Mouse (Mus musculus) ES-E14 (cell line): ENCODE measurements at regions not wholly inside any gene's neighbourhood (a gene's known extent, or its start where the extent isn't known, plus 50 kb on each side); places are given as distances from the start of the nearest gene placed in this dataset.

ENCODE experiments used
- DNase-seq: peaks from one replicate; pipeline ENCODE4 v3.0.0-alpha.2; 2013; ENCODE audit warnings: low read depth, low spot score
- H3K27ac ChIP-seq: 2 replicates; pipeline ENCODE4 v1.5.1; 2012; ENCODE audit warnings: low read depth, mild to moderate bottlenecking, low read length, moderate library complexity, mixed read lengths; ENCODE audit not compliant: poor library complexity, insufficient read depth, severe bottlenecking
- H3K36me3 ChIP-seq: 2 replicates; pipeline ENCODE4 v1.6.1; 2012; ENCODE audit warnings: mild to moderate bottlenecking, low read length, moderate library complexity, mixed read lengths; ENCODE audit not compliant: control insufficient read depth, poor library complexity, insufficient read depth, severe bottlenecking
- H3K4me1 ChIP-seq, 2 experiments: fragments of 150-350 bp in 1 of 2; sonication (generic) in 1 of 2; 2 replicates each; pipeline ENCODE4 v1.6.1; 2012; ENCODE audit warnings: low read length in 2 of 2, mild to moderate bottlenecking in 1 of 2, mixed read lengths in 1 of 2; ENCODE audit not compliant: control insufficient read depth in 2 of 2, insufficient read depth in 2 of 2, poor library complexity in 1 of 2
- H3K4me3 ChIP-seq, 2 experiments: fragments of 150-350 bp in 1 of 2; sonication (generic) in 1 of 2; 2 replicates each; pipeline ENCODE4 v1.5.1; 2012; ENCODE audit warnings: low read length in 2 of 2, low read depth in 1 of 2, mild to moderate bottlenecking in 1 of 2, mixed read lengths in 1 of 2; ENCODE audit not compliant: insufficient read depth in 1 of 2, poor library complexity in 1 of 2, severe bottlenecking in 1 of 2
- H3K9ac ChIP-seq: 2 replicates; pipeline ENCODE4 v1.6.1; 2012; ENCODE audit warnings: low read depth, mild to moderate bottlenecking, low read length, mixed read lengths; ENCODE audit not compliant: poor library complexity, insufficient read depth, severe bottlenecking
- H3K9me3 ChIP-seq: fragments of 150-350 bp; sonication (generic); 2 replicates; pipeline ENCODE4 v1.6.1; 2012; ENCODE audit warnings: low read depth, mild to moderate bottlenecking, low read length; ENCODE audit not compliant: control insufficient read depth, insufficient read depth
- CHD2 ChIP-seq: IDR thresholded peaks from 2 replicates; pipeline ENCODE4 v1.6.1; 2014; ENCODE audit warnings: mild to moderate bottlenecking, low read depth, low read length, inconsistent platforms
- HCFC1 ChIP-seq: IDR thresholded peaks from 2 replicates; pipeline ENCODE4 v1.6.1; 2012; ENCODE audit warnings: low read length, inconsistent platforms, borderline replicate concordance; ENCODE audit not compliant: insufficient read depth
- MAFK ChIP-seq: IDR thresholded peaks from 2 replicates; pipeline ENCODE4 v1.6.1; 2014; ENCODE audit warnings: mild to moderate bottlenecking, low read depth, low read length, inconsistent platforms; ENCODE audit not compliant: insufficient read depth
- ZC3H11A ChIP-seq: IDR thresholded peaks from 2 replicates; pipeline ENCODE4 v1.6.1; 2012; ENCODE audit warnings: low read depth, mild to moderate bottlenecking, inconsistent platforms, low read length, borderline replicate concordance
- ZNF384 ChIP-seq: IDR thresholded peaks from 2 replicates; pipeline ENCODE4 v1.6.1; 2012; ENCODE audit warnings: low read depth, low read length, inconsistent platforms
- in situ Hi-C, 2 experiments: fragments of 600-800 bp; cut with MboI; formaldehyde crosslinking; loops; one replicate each; pipeline ENCODE4 v1.15.1; 2025; ENCODE audit warnings: low sequenced_read_pairs in 2 of 2, inconsistent platforms in 1 of 2; ENCODE audit not compliant: unreplicated experiment in 2 of 2

GRCm38 (mm10) chr13:43954714-43955393 lies 170.3 kb downstream of the Cd83 start:
- Histone ChIP-seq H3K9me3 (no peaks in the 10 kb centered on the region), H3K4me1 (no peaks in the 10 kb centered on the region), H3K36me3 (no peaks in the 10 kb centered on the region), H3K4me3 (no peak overlapping the region), H3K9ac (no peak overlapping the region), H3K27ac (no peak overlapping the region)
- TF ChIP-seq MAFK = no peak
- TF ChIP-seq ZC3H11A = no peak
- no peak for TF ChIP-seq CHD2
- no peak for TF ChIP-seq ZNF384
- no peak for TF ChIP-seq HCFC1
- in situ Hi-C loops = no loop called here
- DNase-seq = no peak

GRCm38 (mm10) chr13:43957046-43957445 lies 172.5 kb downstream of the Cd83 start:
- Histone ChIP-seq H3K9me3 (no peaks in the 10 kb centered on the region), H3K4me3 (no peak overlapping the region), H3K27ac (no peak overlapping the region), H3K9ac (no peak overlapping the region), H3K36me3 (no peaks in the 10 kb centered on the region), H3K4me1 (no peaks in the 10 kb centered on the region)
- in situ Hi-C loops = no loop called here
- TF ChIP-seq MAFK (no peak), ZC3H11A (no peak), CHD2 (no peak), HCFC1 (no peak)
- no peak for DNase-seq

DNA sequence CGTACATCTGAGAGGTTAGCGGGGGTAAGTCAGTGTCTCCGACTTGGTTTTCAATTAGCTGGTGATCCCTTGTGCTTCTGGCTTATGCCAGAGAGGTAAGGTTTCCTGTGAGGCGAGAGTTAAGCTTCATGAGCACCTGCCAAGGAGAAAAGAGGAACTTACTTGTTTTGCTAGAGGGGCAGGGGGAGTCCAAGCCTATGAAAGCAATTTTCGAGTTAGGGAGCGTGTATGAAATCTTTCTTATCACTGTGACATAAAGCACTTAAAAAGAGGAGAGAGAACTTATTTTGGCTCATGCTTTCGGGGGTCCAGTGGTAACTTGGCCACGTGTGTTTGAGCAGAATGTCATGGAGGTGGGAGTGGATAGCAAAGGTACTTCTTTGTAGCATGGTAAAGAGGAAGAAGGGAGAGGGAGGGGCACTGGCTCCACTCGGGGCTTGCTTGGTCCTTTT lies 174.6 kb downstream of the Cd83 start:
- Histone ChIP-seq H3K27ac (no peak overlapping the region), H3K4me1 (no peaks in the 10 kb centered on the region), H3K9me3 (no peaks in the 10 kb centered on the region), H3K9ac (no peak overlapping the region), H3K36me3 (no peaks in the 10 kb centered on the region), H3K4me3 (no peak overlapping the region)
- in situ Hi-C loops = no loop called here
- no peak for TF ChIP-seq CHD2
- no peak for TF ChIP-seq HCFC1
- no peak for TF ChIP-seq ZC3H11A
- no peak for TF ChIP-seq MAFK
- TF ChIP-seq ZNF384 = no peak
- DNase-seq = no peak

DNA sequence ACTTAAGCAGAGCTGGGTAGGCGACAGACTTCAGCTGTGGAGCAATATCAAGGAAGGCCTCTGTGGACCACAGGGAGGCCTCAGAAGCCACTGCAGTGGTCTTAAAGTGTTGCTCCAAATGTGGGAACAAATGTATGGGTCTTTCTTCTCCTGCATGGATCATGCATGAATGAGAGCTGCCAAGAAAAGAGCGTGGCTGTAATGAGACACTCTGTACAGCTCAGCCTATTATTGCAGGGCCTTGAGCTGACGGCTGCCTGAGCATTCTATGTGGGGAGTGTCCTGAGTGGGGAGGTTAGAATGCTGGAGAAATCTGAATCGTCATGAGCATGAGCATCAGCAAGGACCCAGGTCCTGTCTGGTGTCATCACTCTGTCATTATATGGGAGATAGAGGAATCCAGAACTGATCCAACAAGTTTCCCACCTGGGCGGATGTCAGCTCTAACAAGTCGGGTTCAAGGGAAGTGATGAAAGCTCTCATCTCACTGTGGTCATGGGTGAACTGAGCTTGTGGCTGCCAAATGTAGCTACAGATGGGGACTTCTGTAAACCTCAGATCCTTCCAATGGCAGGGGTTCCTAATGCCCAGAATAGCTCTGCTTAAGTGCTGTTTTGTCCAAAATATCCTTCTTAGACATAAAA lies 176.6 kb downstream of the Cd83 start:
- no peak for DNase-seq
- H3K4me3 ChIP-seq = no peak overlapping the region
- no peak for TF ChIP-seq CHD2
- no peak for TF ChIP-seq MAFK
- TF ChIP-seq ZNF384 = no peak
- no peak for TF ChIP-seq ZC3H11A
- no peak for TF ChIP-seq HCFC1
- H3K4me1 ChIP-seq = no peaks in the 10 kb centered on the region
- no peaks in the 10 kb centered on the region for H3K9me3 ChIP-seq
- no peak overlapping the region for H3K27ac ChIP-seq
- H3K9ac ChIP-seq = no peak overlapping the region
- no peaks in the 10 kb centered on the region for H3K36me3 ChIP-seq
- in situ Hi-C loops = no loop called here

DNA sequence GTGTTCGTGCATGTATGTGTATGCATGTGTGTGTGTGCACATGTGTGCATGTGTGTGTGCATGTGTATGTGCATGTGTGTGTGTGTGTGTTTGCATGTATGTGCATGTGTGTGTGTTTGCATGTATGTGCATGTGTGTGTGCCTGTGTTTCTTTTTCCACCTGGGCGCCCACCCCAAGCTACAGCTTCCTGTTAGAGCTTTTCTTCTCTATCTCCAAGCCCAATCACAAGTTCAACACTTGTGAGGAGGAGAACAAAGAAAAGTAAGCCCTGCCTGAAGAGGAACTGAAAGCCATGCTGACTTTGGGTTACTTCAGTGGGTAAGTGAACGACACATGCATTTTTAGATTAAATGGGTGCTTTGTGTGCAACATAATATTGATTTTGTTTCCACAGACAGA lies 177.4 kb downstream of the Cd83 start:
- Histone ChIP-seq H3K4me3 (no peak overlapping the region), H3K9me3 (no peaks in the 10 kb centered on the region), H3K4me1 (no peaks in the 10 kb centered on the region), H3K36me3 (no peaks in the 10 kb centered on the region), H3K9ac (no peak overlapping the region), H3K27ac (no peak overlapping the region)
- no peak for DNase-seq
- no peak for TF ChIP-seq ZNF384
- no peak for TF ChIP-seq CHD2
- no peak for TF ChIP-seq HCFC1
- no peak for TF ChIP-seq ZC3H11A
- TF ChIP-seq MAFK = no peak
- in situ Hi-C loops = no loop called here
